Mouse (Mus musculus) embryo, embryonic 10.5 days (tissue): Measurements from ENCODE around the gene Gins1.
"Not testable (repeated sequence)": the region's sequence is repeated elsewhere in the genome, so short reads cannot be mapped to it uniquely, and the experiment has no call there.

Source experiments
- DNase-seq: peaks from one replicate; pipeline ENCODE4 v3.0.0-alpha.2; 2015; ENCODE audit warnings: low spot score

Gins1 gene

GRCm38 (mm10) chr2:150910295-150910881 is 5.2 kb downstream of the Gins1 start:
- DNase-seq = no peak

DNA sequence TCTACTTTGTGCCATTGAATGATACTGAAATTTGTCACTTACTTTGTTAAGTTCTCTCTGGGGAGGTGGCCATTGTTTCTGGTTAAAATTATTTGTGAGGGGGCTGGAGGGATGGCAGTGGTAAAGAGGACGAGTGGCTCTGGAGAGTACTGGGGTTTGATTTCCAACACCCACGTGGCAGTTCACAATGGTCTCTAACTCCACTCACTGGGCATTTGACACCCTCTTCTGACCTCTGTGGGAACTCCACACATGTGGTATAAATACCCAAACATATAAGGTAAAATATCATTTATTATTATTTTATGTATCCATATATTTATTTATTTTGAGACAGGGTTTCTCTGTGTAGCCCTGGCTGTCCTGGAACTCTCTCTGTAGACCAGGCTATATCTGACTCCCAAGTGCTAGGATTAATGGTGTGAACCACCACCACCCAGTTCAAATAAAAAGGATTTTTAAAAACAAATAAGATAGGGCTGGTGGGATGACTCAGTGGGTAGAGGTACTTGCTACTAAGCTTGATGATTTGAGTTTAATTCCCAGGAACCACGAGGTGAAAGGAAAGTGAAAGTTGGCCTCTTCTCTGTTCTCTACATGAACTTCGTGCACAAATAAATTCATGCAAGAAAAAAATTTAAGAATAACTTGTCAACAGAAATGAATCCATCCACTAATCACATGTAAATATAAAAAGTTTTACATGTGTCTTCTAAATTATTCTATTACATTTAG is 9.7 kb downstream of the Gins1 start:
- no peak for DNase-seq

DNA sequence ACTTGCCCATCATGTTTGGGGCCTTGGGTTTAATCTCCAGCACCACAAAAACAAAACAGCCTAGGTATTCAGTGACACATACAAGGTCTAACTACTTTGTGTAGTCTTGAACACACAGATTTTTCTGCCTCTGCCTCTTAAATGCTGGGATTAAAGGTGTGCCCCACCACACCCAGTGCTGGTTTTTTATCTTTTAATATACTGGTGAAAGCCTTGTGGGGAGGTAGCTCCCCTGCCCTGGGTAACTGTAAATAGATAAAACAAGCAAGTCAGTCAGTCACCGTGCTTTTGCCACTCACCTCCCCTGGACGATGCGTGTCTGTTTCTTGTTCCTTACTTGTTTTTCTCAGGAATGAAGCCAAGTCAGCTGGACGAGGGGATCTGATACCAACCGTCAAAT is 10.6 kb downstream of the Gins1 start:
- no peak for DNase-seq

DNA sequence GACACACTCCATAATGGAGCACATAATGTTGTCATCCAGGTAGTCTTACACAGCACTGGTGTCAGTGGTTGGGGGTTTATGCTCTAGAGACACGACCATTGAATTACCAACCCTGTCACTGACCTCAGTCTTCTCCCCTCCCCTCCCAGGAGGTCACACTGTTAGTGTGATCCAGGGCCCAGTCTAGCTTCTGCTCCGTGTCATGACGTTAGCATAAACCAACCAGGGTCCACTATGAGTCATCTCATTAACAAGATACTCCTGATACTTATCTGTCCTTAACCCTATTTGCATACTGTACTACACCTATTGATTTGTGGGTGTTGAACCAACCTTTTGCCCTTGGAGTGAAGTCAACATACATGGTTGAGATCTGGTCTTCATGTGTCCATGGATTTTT is 13.5 kb downstream of the Gins1 start:
- no peak for DNase-seq

- no peak for DNase-seq
Observed at GRCm38 (mm10) chr2:150920543-150920942, 15.3 kb downstream of the Gins1 start.

GRCm38 (mm10) chr2:150921697-150922096 is 16.5 kb downstream of the Gins1 start:
- DNase-seq = no peak

- DNase-seq = no peak
Observed at GRCm38 (mm10) chr2:150922165-150922564, 17.0 kb downstream of the Gins1 start.

GRCm38 (mm10) chr2:150923026-150923425 is 17.8 kb downstream of the Gins1 start:
- DNase-seq = no peak

- no peak for DNase-seq
Observed at GRCm38 (mm10) chr2:150923505-150923904, 18.3 kb downstream of the Gins1 start.

GRCm38 (mm10) chr2:150927038-150927720 is 22.0 kb downstream of the Gins1 start:
- no peak for DNase-seq

DNA sequence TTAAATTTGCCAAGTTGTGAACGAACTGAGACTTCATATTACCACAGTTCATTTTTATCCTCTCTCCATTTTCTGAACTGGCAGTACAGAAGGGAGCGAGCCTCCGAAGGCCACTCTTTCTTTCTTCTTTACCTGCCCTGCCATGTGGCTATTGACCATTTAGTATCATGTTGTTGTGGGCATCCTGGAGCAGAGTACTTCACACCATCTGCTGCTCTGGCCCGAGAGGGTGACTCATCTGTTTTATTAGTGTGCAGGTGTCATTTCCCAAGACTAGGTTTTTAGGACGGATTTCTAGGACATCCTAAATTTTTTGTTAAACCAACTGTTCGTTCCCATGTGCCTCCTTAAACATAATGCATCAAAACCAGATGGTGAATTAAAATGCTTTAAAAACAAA is 24.0 kb downstream of the Gins1 start:
- no peak for DNase-seq

DNA sequence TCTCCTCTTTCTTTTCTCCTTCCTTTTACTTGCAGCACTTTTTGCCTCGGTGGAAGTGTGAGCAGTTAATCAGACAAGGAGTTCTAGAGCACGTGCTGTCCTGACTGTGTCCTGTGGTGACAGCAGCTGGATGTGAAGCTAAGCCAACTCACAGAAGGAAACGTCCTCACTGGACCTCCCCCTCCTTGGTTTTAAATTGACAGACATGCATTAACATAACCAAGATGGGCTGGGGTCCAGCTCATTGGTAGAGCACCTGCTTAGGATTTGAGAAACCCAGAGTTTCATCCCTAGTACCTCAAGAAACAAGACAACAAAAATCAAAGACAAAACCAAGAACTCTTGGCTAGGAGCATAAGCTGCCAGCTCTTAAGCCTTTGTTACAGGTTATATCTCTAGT is 25.6 kb downstream of the Gins1 start:
- DNase-seq = no peak

DNA sequence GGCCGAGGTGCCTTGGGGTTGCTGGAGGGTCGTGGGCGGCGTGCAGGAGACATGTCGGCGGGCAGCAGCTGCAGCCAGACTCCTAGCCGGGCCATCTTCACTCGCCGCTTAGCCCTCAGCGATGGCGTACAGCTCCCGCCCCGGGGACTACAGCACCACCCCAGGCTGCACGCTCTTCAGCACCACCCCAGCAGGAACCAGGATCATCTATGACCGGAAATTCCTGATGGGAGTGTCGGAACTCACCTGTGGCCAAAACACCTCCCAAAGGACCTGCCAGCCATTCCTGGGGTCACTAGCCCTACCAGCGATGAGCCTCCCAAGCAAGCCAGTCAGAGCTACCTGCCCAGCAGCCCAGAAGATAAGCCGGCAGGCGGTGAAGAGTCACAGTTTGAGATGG is 28.3 kb downstream of the Gins1 start:
- DNase-seq = no peak

GRCm38 (mm10) chr2:150934659-150935058 is 29.5 kb downstream of the Gins1 start:
- no peak for DNase-seq

DNA sequence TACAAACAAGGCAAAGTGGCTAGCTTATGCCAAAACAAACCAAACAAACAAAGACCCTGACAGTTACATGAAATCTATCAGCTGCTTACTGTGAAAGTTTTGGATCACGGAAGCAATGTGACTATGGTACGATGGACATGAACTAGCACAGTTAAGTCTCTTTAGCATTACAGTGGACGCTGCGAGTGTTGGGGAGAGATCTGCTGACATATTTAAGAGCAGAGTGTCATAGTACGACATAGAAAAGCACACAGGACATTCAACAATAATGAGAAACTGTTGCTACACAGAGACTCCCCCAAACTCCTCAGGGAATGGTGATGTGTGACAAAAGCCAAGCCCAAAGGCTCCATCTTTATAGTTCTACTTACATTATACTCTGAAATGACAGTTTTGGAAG is 38.8 kb downstream of the Gins1 start:
- no peak for DNase-seq

GRCm38 (mm10) chr2:150947341-150947740 is 42.1 kb downstream of the Gins1 start:
- not testable (repeated sequence) for DNase-seq

- DNase-seq = not testable (repeated sequence)
Observed at GRCm38 (mm10) chr2:150947880-150948611, 42.8 kb downstream of the Gins1 start.

DNA sequence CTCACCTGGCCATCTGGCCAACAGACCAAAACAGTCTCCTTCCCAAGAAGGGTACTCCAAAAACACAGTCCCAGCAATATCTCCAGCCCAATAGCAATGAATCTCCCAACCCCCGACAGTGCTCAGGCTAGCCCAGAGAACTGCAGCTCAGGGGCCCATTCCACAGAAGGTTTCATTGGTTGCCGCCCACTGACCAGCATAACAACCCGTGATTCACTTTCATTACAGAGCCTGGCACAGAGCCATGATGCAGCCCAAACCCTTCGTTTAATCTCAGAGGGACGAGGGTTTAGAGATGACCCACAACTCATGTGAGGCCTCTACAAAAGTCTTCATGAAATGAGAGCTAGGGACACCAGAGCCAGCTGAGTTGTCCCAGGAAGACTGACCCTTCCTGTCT is 43.6 kb downstream of the Gins1 start:
- DNase-seq = no peak

DNA sequence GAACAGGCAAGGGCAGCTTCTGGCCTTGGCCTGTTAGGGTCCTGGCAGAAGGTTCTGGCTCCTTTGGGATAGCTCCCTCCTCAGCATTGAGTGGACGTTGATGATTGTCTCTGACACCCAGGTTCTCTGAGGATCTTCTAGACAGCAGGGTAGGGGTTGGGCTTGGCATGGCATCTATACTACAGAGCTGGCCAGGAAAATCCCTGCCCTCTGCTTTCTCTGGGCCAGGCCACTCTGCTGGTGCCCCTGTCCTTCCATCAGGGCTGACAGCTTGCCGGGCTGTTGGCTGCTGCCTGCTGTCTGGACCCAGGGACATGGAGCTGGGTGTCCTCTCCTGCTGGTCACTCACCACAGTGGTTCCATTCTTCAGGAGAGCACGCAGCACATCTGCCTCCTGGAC is 44.5 kb downstream of the Gins1 start:
- DNase-seq = no peak

- no peak for DNase-seq
Observed at GRCm38 (mm10) chr2:150950056-150950455, 44.9 kb downstream of the Gins1 start.

GRCm38 (mm10) chr2:150951201-150951600 is 46.0 kb downstream of the Gins1 start:
- DNase-seq = no peak

DNA sequence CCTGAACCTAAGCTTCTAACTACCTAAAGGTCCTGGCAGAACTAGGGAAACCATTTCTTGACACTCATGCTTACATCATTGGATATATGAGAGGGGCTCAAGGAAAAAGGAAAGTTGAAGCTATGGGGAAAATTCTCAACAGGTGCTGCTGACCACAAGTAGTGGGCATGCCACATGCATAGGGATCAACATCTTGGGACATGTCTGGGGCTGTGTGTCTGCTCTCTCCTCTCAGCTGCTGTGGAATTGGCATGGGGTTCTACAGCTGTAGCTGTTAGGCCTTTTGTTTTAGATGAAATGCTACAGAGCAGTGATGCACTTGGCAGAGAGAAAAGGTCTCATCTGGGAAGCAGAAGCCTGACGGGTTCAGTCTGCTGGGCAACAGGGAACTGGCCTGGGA is 50.7 kb downstream of the Gins1 start:
- no peak for DNase-seq

DNA sequence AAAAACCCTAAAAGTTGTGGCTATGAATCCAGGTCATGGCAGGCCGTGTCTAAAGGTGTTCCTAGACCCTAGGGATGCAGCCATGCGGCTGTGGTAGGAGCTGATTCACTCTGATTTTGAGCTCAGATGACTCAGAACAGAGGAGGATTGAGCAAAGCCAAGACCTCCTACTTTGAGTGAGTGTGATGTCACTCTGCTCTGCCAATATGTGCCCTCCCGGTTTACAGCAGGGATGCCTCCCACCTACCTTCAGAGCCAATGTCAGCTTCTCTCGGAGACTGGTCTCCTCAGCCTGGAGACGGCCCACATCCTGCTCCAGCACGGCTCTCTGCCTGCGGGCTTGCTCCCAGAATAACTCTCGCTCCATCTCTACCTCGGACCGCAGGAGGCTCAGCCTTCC is 54.3 kb downstream of the Gins1 start:
- DNase-seq = no peak
